Mouse (Mus musculus) testis, adult 2 months (tissue): ENCODE results near the gene Ptcd2. TPM values are rescaled to one million over a fixed set of nuclear protein-coding genes. Genes with fewer than 3 reads are reported as not detected.
A peak's percentile ranks its signal among the peaks of the same experiment; 100 is the strongest.
"Not testable (repeated sequence)": the region's sequence is repeated elsewhere in the genome, so short reads cannot be mapped to it uniquely, and the experiment has no call there.

Source experiments
- H3K27ac ChIP-seq: fragments of 200-500 bp; 2 replicates; pipeline ENCODE4 v1.5.1; 2012; ENCODE audit warnings: low read depth, low read length; ENCODE audit not compliant: control insufficient read depth, insufficient read depth
- H3K27me3 ChIP-seq: fragments of 200-500 bp; 2 replicates; pipeline ENCODE4 v1.6.1; 2012; ENCODE audit warnings: mild to moderate bottlenecking, low read length, moderate library complexity; ENCODE audit not compliant: control insufficient read depth, insufficient read depth
- H3K36me3 ChIP-seq: fragments of 200-500 bp; 2 replicates; pipeline ENCODE4 v1.6.1; 2012; ENCODE audit warnings: mild to moderate bottlenecking, low read length; ENCODE audit not compliant: control insufficient read depth, insufficient read depth
- H3K4me1 ChIP-seq: fragments of 200-500 bp; 2 replicates; pipeline ENCODE4 v1.6.1; 2012; ENCODE audit warnings: low read length; ENCODE audit not compliant: control insufficient read depth, insufficient read depth
- H3K4me3 ChIP-seq: fragments of 200-500 bp; 2 replicates; pipeline ENCODE4 v1.5.1; 2012; ENCODE audit warnings: low read depth, mild to moderate bottlenecking, low read length, moderate library complexity, mixed read lengths; ENCODE audit not compliant: control insufficient read depth
- CTCF ChIP-seq: fragments of 200-500 bp; IDR thresholded peaks from 2 replicates; pipeline ENCODE4 v1.5.1; 2012; ENCODE audit warnings: low read depth, mild to moderate bottlenecking, inconsistent platforms, low read length, moderate library complexity; ENCODE audit not compliant: control insufficient read depth, insufficient read depth, insufficient replicate concordance
- POLR2A ChIP-seq: fragments of 200-500 bp; IDR thresholded peaks from 2 replicates; pipeline ENCODE4 v1.6.1; 2012; ENCODE audit warnings: low read depth, mild to moderate bottlenecking, inconsistent platforms, low read length, moderate library complexity; ENCODE audit not compliant: control insufficient read depth
- polyA plus RNA-seq: library from polyadenylated mRNA; depleted of rRNA; stranded (reverse); fragments of >200 nt; gene quantifications from 2 replicates; pipeline ENCODE4 v1.2.3, GENCODE M21; 2012

The Ptcd2 gene
- polyA plus RNA-seq, 1 experiment: 12.0 TPM

GRCm38 (mm10) chr13:99337510-99337909 is 7.0 kb downstream of the Ptcd2 start:
- Histone ChIP-seq H3K36me3 (peaks cover 4% of the 10 kb centered on the region; the same call in 1 of the 2 replicates), H3K4me1 (no peaks in the 10 kb centered on the region), H3K27ac (no peak overlapping the region), H3K27me3 (no peaks in the 10 kb centered on the region), H3K4me3 (no peak overlapping the region)
- TF ChIP-seq POLR2A: no peak
- TF ChIP-seq CTCF: no peak

GRCm38 (mm10) chr13:99331255-99331654 is 13.2 kb downstream of the Ptcd2 start:
- no peaks in the 10 kb centered on the region for H3K27me3 ChIP-seq
- TF ChIP-seq POLR2A: no peak
- no peak for TF ChIP-seq CTCF
- no peak overlapping the region for H3K4me3 ChIP-seq
- peaks cover 4% of the 10 kb centered on the region; the same call in 1 of the 2 replicates for H3K36me3 ChIP-seq
- no peaks in the 10 kb centered on the region for H3K4me1 ChIP-seq
- H3K27ac ChIP-seq: no peak overlapping the region

- not testable (repeated sequence) for H3K4me3 ChIP-seq, H3K36me3 ChIP-seq, H3K4me1 ChIP-seq, H3K27me3 ChIP-seq, H3K27ac ChIP-seq
Observed at GRCm38 (mm10) chr13:99324337-99324685, 20.2 kb downstream of the Ptcd2 start.

- H3K4me3 ChIP-seq: no peak overlapping the region
- no peaks in the 10 kb centered on the region for H3K4me1 ChIP-seq
- no peak overlapping the region for H3K27ac ChIP-seq
- H3K27me3 ChIP-seq: no peaks in the 10 kb centered on the region
- H3K36me3 ChIP-seq: no peaks in the 10 kb centered on the region; the same call in 1 of the 2 replicates
- no peak for TF ChIP-seq CTCF
- TF ChIP-seq POLR2A: no peak
Observed at GRCm38 (mm10) chr13:99323632-99324336, 20.7 kb downstream of the Ptcd2 start.

- H3K27me3 ChIP-seq, H3K4me3 ChIP-seq, H3K36me3 ChIP-seq, H3K4me1 ChIP-seq, H3K27ac ChIP-seq: not testable (repeated sequence)
Observed at GRCm38 (mm10) chr13:99322915-99323314, 21.6 kb downstream of the Ptcd2 start.

GRCm38 (mm10) chr13:99320453-99320852 is 24.1 kb downstream of the Ptcd2 start:
- H3K27me3 ChIP-seq: no peaks in the 10 kb centered on the region
- no peak overlapping the region for H3K27ac ChIP-seq
- no peaks in the 10 kb centered on the region; the same call in 1 of the 2 replicates for H3K36me3 ChIP-seq
- H3K4me1 ChIP-seq: no peaks in the 10 kb centered on the region; the same call in 1 of the 2 replicates
- TF ChIP-seq POLR2A: no peak
- no peak for TF ChIP-seq CTCF
- no peak overlapping the region for H3K4me3 ChIP-seq

- Histone ChIP-seq H3K27me3 (no peaks in the 10 kb centered on the region), H3K4me3 (no peak overlapping the region), H3K4me1 (no peaks in the 10 kb centered on the region; the same call in 1 of the 2 replicates), H3K36me3 (no peaks in the 10 kb centered on the region; the same call in 1 of the 2 replicates), H3K27ac (no peak overlapping the region)
- no peak for TF ChIP-seq POLR2A
- TF ChIP-seq CTCF: no peak
Observed at GRCm38 (mm10) chr13:99317058-99317457, 27.4 kb downstream of the Ptcd2 start.

GRCm38 (mm10) chr13:99316366-99316765 is 28.1 kb downstream of the Ptcd2 start:
- H3K4me1 ChIP-seq: no peaks in the 10 kb centered on the region; the same call in 1 of the 2 replicates
- no peak overlapping the region for H3K4me3 ChIP-seq
- peak overlapping the region; percentile 1; the same call in 1 of the 2 replicates for H3K27ac ChIP-seq
- no peak for TF ChIP-seq POLR2A
- TF ChIP-seq CTCF: no peak
- H3K27me3 ChIP-seq: no peaks in the 10 kb centered on the region
- H3K36me3 ChIP-seq: no peaks in the 10 kb centered on the region; the same call in 1 of the 2 replicates
